8 mouse cellular contexts compared by ENCODE assay signal in the genomic region with DNA sequence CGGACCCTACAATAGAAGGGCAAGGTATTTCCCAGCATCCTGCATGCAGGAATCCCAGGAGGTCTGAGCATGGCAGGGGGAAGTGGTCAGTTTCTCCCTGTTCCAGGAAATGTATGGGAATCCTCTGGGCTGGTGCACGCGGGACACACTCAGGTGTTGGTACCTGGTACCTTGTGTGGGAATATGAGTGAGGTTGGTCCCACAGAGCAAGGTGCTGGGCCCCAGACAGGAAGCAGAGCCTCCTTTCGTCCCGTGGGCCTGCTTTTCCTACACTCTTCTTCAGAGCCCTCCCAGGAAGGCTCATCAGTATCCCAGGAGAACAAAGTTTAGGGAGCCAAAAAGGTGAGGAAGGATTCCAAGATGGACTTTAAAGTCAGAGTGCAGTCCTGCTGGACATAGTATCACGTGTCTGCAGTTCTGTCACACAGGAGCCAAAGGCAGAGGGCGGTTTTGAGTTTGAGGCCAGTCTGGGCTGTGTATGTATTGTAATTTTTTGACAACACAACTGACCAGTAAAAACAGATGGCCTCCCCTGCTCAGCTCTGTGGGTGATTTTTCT. TPM values are rescaled to one million over a fixed set of nuclear protein-coding genes. Genes with fewer than 3 reads are reported as not detected.
DNase-seq lines count a peak whose midpoint lies in the region; ATAC-seq and TF ChIP-seq lines count a peak whose summit lies in the region.

No protein-coding gene starts in this region.

- H3K4me2 ChIP-seq in heart, embryonic 15.5 days: peak overlapping the region; percentile 96
- 0 out of 2 replicates have a peak overlapping the region, but pooled peaks have one; percentile 93 for H3K4me2 ChIP-seq in forebrain, postnatal 0 days (ENCODE audit: low read depth)
- H3K4me2 ChIP-seq in liver, embryonic 15.5 days: peak overlapping the region; percentile 100

- H3K4me1 ChIP-seq in heart, embryonic 15.5 days (replicated peaks): peaks cover 23% of the 10 kb centered on the region
- peaks cover 39% of the 10 kb centered on the region for H3K4me1 ChIP-seq in G1E (ENCODE audit: insufficient read depth, low read depth, low read length)
- 0 out of 2 replicates have a peak, but pooled peaks cover 6% of the 10 kb centered on the region for H3K4me1 ChIP-seq in forebrain, postnatal 0 days (ENCODE audit: insufficient read depth)
- peaks cover 64% of the 10 kb centered on the region for H3K4me1 ChIP-seq in liver, embryonic 15.5 days (replicated peaks)

- TF ChIP-seq CTCF in G1E (IDR thresholded peaks at IDR 0.05; ENCODE audit: low read depth, low read length): no peak
- TF ChIP-seq CTCF in forebrain, postnatal 0 days (IDR thresholded peaks at IDR 0.05; ENCODE audit: low read depth): no peak

- peaks cover 37% of the 10 kb centered on the region for H3K27me3 ChIP-seq in heart, embryonic 15.5 days
- H3K27me3 ChIP-seq in G1E (ENCODE audit: insufficient read depth, low read length): no peaks in the 10 kb centered on the region
- peaks cover 10% of the 10 kb centered on the region; the same call in 1 of the 2 replicates for H3K27me3 ChIP-seq in forebrain, postnatal 0 days (ENCODE audit: insufficient read depth, low read length)
- no peaks in the 10 kb centered on the region for H3K27me3 ChIP-seq in liver, embryonic 15.5 days

- 79% methylated on average over 7 of the region's 7 CpGs for WGBS in heart, embryonic 15.5 days
- 66% methylated on average over 7 of the region's 7 CpGs for WGBS in forebrain, postnatal 0 days
- 77% methylated on average over 7 of the region's 7 CpGs for WGBS in liver, embryonic 15.5 days (ENCODE audit: insufficient replicate concordance)

- H3K9ac ChIP-seq in heart, embryonic 15.5 days: no peak overlapping the region
- no peak overlapping the region for H3K9ac ChIP-seq in forebrain, postnatal 0 days
- H3K9ac ChIP-seq in liver, embryonic 15.5 days: 0 out of 2 replicates have a peak overlapping the region, but pooled peaks have one; percentile 82

- no peak overlapping the region for H3K27ac ChIP-seq in heart, embryonic 15.5 days
- H3K27ac ChIP-seq in forebrain, postnatal 0 days (ENCODE audit: low read depth, low read length): no peak overlapping the region
- no peak overlapping the region for H3K27ac ChIP-seq in liver, embryonic 15.5 days (replicated peaks)

- H3K9me3 ChIP-seq in heart, embryonic 15.5 days (replicated peaks): no peaks in the 10 kb centered on the region
- no peaks in the 10 kb centered on the region for H3K9me3 ChIP-seq in G1E (replicated peaks)
- H3K9me3 ChIP-seq in forebrain, postnatal 0 days (ENCODE audit: low read length): no peaks in the 10 kb centered on the region
- H3K9me3 ChIP-seq in liver, embryonic 15.5 days (replicated peaks): no peaks in the 10 kb centered on the region

- H3K4me3 ChIP-seq in heart, embryonic 15.5 days: peak overlapping the region; percentile 76; the same call in 1 of the 2 replicates
- peak overlapping the region; percentile 97; the same call in 1 of the 2 replicates for H3K4me3 ChIP-seq in G1E (ENCODE audit: low read depth, low read length)
- no peak overlapping the region for H3K4me3 ChIP-seq in forebrain, postnatal 0 days (ENCODE audit: low read depth, low read length)
- H3K4me3 ChIP-seq in liver, embryonic 15.5 days (replicated peaks): peak overlapping the region; percentile 78

- no peak for ATAC-seq in heart, embryonic 15.5 days (replicated peaks; ENCODE audit: insufficient number of reproducible peaks, insufficient read depth, low FRiP score, low read depth)
- ATAC-seq in G1E (ENCODE audit: extremely low read depth, insufficient number of reproducible peaks, low FRiP score, poor library complexity, severe bottlenecking): no peak
- no peak for ATAC-seq in forebrain, postnatal 0 days
- ATAC-seq in liver, embryonic 15.5 days (ENCODE audit: insufficient read depth): no peak

- no peaks in the 10 kb centered on the region for H3K36me3 ChIP-seq in heart, embryonic 15.5 days
- peaks cover 53% of the 10 kb centered on the region for H3K36me3 ChIP-seq in G1E (replicated peaks)
- H3K36me3 ChIP-seq in forebrain, postnatal 0 days (ENCODE audit: insufficient read depth): no peaks in the 10 kb centered on the region
- no peaks in the 10 kb centered on the region for H3K36me3 ChIP-seq in liver, embryonic 15.5 days (replicated peaks)

- DNase-seq in heart, postnatal 4 days: no peak
- DNase-seq in G1E (ENCODE audit: low spot score): no peak
- DNase-seq in forebrain, postnatal 0 days: no peak
- no peak for DNase-seq in urinary bladder, postnatal 14 days (ENCODE audit: low spot score)
- no peak for DNase-seq in layer of hippocampus, adult 18-20 months (ENCODE audit: low spot score in 2 of 2)
- no peak for DNase-seq in thymus, adult 18-20 months

RNA-seq across cellular contexts. Expression of a gene that starts 1.9 kb away (rescaled TPM):
- 2.8 and 7.1 TPM in 2 replicates for polyA plus RNA-seq in heart, embryonic 15.5 days (2015; fragmentation: Nextera tagmentation; extraction: Ambion mirVana)
- 1 to 10 TPM; 5.5 TPM for total RNA-seq in heart, postnatal 4 days (2021)
- 26.2 and 34.8 TPM in 2 replicates for total RNA-seq in G1E (2014; fragmentation: Nextera tagmentation)
- total RNA-seq in G1E (2017): 19.6 and 21.1 TPM in 2 replicates
- polyA plus RNA-seq in G1E (2012): 43.5 and 48.8 TPM in 2 replicates
- total RNA-seq in forebrain, postnatal 0 days (2014; rRNA removed): 6.1 and 6.4 TPM in 2 replicates
- 7.0 and 7.5 TPM in 2 replicates for polyA plus RNA-seq in forebrain, postnatal 0 days (2015; fragmentation: Nextera tagmentation; extraction: Ambion mirVana)
- polyA plus RNA-seq in liver, embryonic 15.5 days (2015; fragmentation: Nextera tagmentation; extraction: Ambion mirVana): 10.8 and 11.3 TPM in 2 replicates
- total RNA-seq in layer of hippocampus, adult 18-20 months (2021): 1 to 10 TPM; 7.5 to 8.0 TPM

RNA-seq across cellular contexts. Expression of a gene that starts 18.8 kb away (rescaled TPM):
- polyA plus RNA-seq in heart, embryonic 15.5 days (2015; fragmentation: Nextera tagmentation; extraction: Ambion mirVana): 77.6 and 88.6 TPM in 2 replicates
- 10 to 100 TPM; 37.4 to 41.8 TPM for total RNA-seq in heart, postnatal 4 days (2021)
- total RNA-seq in G1E (2014; fragmentation: Nextera tagmentation) (11.0 and 15.4 TPM in 2 replicates), G1E (2017) (34.4 and 34.6 TPM in 2 replicates)
- 4.0 and 5.3 TPM in 2 replicates for polyA plus RNA-seq in G1E (2012)
- 35.0 and 42.5 TPM in 2 replicates for total RNA-seq in forebrain, postnatal 0 days (2014; rRNA removed)
- polyA plus RNA-seq in forebrain, postnatal 0 days (2015; fragmentation: Nextera tagmentation; extraction: Ambion mirVana): 37.9 and 40.7 TPM in 2 replicates
- polyA plus RNA-seq in liver, embryonic 15.5 days (2015; fragmentation: Nextera tagmentation; extraction: Ambion mirVana): 74.1 and 87.6 TPM in 2 replicates
- 10 to 100 TPM; 69.7 to 73.0 TPM for total RNA-seq in layer of hippocampus, adult 18-20 months (2021)
